Mouse (Mus musculus) CD8-positive naive resting alpha-beta T cell, adult 2 months (primary cell): ENCODE results near the gene Patl2.

Experiments
- DNase-seq, 2 experiments: peaks; one replicate each; pipeline ENCODE4 v3.0.0; 2022; ENCODE audit warnings: low read depth in 2 of 2, low spot score in 2 of 2

Patl2 gene

GRCm38 (mm10) chr2:122086446-122086845 lies 99.5 kb downstream of the Patl2 start:
- no peak for DNase-seq

- DNase-seq = no peak
These were observed 104.1 kb downstream of the Patl2 start for GRCm38 (mm10) chr2:122081728-122082456.
